Mouse (Mus musculus) liver, adult (tissue): ENCODE results near the gene Acot3.
"Not testable (repeated sequence)": the region's sequence is repeated elsewhere in the genome, so short reads cannot be mapped to it uniquely, and the experiment has no call there.

ENCODE experiments used
- GATA4 ChIP-seq: IDR thresholded peaks from 2 replicates; pipeline ENCODE4 v1.6.1; 2014; ENCODE audit warnings: mild to moderate bottlenecking, low read length; ENCODE audit not compliant: insufficient replicate concordance

The Acot3 gene

DNA sequence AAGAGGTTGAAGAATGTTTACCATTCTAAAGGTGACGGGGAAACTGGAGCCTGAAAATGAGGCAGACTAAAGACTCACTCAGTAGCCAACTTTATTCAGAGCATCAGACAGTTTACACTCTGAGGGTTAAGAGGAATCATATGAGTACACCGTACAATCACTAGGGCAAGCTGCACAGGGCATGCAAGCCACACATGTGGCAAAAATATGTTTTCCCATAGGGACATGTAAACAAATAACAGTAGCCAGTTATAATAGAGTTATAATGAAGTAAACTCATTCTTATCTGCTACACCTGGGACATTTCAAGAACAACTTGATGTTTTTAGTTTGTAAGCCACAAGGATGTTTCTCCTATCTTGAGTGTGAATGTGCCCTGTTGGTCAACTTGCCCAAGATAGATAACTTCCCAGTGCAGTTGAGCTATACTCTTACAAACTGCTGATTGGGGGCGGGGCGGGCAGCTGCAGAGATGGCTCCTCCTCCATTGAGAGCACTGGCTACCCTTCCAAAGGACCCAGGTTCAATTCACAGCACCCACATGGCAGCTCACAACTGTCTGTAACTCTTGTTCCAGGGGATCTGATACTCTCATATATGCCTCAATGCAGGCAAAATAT, 25.5 kb downstream of the Acot3 start:
- TF ChIP-seq GATA4: no peak

DNA sequence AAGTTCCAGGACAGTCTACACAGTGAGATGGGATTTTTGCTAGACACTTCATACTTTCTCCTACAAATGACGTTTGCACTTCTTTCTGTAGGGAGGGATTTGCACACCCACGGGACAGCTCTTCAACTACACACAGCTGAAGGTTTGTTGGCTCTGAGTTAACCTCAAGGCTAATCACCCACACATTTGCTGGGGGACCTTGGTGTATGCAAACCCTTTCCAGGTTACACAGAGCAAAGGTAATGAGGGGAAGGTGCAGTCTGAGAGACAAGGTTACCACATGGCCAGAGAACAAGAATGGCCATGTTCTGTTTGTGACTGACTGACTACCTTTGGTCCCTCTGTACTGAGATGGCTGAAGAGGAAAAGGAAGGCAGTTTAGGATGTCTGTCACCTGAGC, 31.9 kb downstream of the Acot3 start:
- TF ChIP-seq GATA4: no peak

DNA sequence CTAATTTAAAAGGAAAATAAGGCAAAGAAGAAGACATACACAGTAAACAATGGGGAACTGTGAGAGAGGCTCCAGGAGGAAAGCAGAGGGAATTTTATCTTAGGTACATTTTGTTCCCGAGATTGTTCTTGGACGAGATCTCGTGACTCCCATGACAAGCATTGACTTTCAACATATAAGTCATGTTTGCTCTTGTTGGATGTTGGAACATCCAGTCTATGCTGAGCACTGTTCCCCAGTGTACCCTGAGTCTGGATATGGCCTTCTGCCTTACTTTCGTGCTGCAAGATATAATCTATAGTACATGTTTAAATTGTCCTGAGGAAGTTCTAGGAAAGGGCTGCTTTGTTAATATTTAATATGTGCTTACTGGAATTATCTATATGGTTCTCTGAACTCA, 32.6 kb downstream of the Acot3 start:
- TF ChIP-seq GATA4: no peak

DNA sequence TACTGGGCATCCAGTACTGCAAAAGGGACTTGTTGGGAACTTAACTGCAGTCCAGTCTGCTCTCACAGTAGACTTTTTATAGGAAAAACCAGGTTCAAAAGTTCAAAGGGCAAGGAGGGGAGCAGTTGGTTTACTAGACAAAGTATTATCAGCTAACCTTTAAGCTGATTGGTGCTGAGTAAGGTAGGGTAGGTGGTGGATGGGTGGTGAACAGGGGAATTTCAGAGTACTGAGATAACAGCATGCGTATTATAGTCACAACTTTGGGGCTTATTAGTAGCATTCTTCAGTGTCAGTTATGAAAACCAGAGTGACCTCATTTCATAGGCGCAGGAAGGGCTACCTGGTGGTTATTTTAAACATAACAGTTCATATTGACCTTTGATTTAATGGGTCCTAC, 47.7 kb downstream of the Acot3 start:
- TF ChIP-seq GATA4: no peak

DNA sequence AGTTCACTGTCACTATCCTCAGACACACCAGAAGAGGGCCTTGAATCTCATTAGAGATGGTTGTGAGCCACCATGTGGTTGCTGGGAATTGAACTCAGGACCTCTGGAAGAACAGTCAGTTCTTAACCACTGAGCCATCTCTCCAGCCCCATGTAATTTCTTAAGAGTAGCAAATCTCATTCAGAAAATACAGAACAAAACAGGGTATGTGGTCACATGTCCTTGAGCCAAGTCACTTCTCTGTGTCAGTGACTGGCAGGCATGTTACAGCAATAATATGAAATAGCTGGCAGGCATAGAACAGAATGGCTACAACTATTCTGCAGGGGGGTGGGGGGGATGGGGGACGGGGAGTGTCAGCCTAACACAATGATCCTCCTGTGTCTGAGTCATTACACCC, 48.1 kb downstream of the Acot3 start:
- no peak for TF ChIP-seq GATA4

DNA sequence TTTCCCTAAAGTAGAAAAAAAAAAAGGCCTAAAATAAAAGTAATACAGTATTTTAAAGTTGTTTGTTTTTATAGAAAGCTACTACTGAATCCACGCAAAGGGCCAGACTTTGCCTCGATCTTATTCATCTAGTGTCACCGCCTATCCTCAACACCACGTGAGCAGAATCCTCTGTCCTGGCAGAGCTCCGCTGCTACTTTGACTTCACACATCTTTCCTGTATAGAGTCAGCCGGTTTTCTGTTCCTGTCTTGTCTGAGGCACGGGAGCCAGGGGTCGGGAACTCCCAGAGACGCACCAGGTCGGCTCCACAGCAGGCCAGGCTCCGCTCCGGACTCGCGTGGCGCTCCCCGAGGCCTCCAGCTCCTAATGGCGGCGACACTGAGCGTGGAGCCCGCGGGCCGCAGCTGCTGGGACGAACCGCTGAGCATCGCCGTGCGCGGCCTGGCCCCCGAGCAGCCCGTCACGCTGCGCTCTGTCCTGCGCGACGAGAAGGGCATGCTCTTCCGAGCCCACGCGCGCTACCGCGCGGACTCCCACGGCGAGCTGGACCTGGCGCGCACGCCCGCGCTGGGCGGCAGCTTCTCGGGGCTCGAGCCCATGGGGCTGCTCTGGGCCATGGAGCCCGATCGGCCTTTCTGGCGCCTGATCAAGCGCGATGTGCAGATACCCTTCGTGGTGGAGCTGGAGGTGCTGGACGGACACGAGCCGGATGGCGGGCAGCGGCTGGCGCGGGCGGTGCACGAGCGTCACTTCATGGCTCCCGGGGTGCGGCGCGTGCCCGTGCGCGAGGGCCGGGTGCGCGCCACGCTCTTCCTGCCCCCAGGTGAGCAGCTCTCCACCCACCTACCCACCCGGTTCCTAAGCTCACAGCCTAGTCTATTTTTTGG, 48.9 kb downstream of the Acot3 start, which contains the start of gene Acot6:
Acot6 (plus strand) TSS at position 51 of the 889 bp plus-strand sequence.
- TF ChIP-seq GATA4: not testable (repeated sequence)

DNA sequence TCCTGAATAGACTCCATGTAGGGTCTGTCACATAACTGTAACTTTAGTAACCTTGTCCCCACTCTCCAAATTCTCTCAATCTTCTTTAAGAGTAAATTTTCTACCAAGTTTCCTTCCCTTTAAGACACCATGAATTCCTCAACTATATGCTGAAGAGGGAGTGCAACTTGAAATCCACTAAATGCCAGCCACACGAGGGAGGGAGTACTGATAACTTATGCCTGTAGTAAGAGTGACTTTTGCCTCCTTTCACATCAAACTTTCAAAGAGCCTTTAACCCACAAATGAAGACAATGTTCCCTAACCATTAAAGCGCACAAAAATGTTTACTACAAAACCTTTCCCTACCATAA, 49.5 kb downstream of the Acot3 start:
- no peak for TF ChIP-seq GATA4

DNA sequence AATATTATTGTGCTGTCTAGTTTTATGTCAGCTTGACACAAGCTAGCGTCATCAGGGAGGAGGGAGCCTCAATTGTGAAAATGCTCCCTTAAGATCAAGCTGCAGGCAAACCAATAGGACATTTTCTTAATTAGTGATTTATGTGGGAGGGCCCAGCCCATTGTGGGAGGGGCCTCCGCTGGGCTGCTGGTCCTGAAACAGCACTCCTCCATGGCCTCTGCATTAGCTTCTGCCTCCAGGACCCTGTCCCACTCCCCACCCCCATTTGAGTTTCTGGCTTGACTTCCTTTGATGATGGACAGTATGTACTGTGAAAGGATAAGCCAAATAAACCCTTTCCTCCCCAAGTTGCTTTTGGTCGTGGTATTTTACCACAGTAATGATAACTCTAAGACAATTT, 55.1 kb downstream of the Acot3 start:
- no peak for TF ChIP-seq GATA4

DNA sequence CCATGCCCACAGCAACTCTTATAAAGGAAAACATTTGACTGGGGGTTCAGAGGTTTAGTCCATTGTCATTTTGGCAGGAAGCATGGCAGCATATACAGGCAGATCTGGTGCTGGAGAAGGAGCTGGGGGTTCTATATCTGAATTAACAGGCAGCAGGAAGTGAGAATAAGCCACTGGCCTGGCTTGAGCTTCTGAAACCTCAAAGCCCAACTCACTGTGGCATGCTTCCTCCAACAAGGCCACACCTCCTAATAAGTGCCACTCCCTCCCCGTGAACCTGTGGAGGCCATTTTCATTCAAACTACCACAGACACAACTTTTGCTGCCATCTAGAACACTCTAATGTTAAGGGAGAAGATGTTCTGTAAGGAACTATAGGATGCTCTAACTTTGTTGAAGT, 55.7 kb downstream of the Acot3 start:
- no peak for TF ChIP-seq GATA4

DNA sequence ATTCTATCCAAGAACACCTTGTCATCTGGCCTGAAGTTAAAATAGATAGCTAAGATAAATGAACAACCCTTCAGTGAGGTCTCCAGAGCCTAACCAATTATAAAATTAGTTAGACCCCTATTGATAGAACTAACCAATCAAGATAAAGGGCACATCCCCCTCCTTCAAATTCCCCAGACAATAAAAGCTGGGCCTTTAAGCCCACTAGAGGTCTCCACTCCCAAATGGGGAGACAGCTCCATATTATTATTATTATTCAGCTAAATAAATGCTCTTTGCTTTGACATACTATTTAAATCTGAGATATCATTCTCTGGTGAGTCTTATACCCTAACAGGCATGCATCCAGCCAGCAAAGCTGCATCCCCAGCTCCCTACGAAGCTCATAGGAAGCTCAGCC, 58.0 kb downstream of the Acot3 start:
- no peak for TF ChIP-seq GATA4
